Mouse (Mus musculus) layer of hippocampus, adult 18-20 months (tissue): ENCODE results near the gene Gm28374. TPM values are rescaled to one million over a fixed set of nuclear protein-coding genes. Genes with fewer than 3 reads are reported as not detected.
A peak's percentile ranks its signal among the peaks of the same experiment; 100 is the strongest.
"Not testable (repeated sequence)": the region's sequence is repeated elsewhere in the genome, so short reads cannot be mapped to it uniquely, and the experiment has no call there.

Experiments
- DNase-seq, 2 experiments: peaks; one replicate each; pipeline ENCODE4 v3.0.0; 2022; ENCODE audit warnings: low spot score in 2 of 2
- total RNA-seq, 2 experiments: library from RNA; stranded (reverse); gene quantifications; 2 replicates each; pipeline ENCODE4 v1.2.3; 2021

The Gm28374 gene
- total RNA-seq, 2 experiments from 2014 or later, result 0.91 to 1.3 TPM

DNA sequence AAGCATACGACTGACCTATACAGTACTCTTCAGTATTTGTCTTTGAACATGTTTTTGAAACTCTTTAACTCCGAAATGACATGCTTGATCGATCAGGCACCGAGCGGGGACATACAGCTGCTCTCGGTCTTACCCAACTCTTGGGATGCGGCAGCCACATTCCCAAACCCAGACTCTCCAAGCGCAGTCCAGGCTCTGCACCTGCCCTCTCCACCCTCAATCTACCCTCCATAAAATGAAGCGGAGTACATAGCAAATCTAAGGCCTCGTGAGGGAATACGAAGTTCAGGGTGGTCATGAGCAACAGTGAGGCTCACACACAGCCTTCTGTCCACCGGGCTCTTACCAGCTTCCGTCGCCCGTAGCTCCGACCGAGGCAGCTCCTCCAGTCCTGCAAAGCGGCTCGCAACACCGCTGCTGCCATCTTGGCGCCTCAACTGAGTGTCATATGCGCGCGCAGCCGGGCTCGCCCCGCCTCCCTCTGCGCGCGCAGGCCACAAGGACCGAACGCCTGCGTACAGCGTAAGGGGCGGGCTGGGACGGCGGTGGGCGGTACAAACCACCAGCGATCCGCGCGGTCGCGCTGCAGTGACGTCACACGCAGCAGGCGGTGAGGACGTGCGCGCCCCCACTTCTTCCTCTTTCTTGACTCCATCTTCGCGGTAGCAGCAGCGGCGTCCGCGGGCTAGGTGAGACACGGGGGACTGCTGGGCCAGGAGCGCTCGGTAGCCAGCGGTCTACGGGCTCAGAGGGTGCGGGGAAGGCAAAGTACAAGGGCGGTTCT, 24.6 kb downstream of the Gm28374 start, which contains the start of the genes Mrpl49 and Fau:
Mrpl49 (minus strand) TSS at position 473 of the 784 bp plus-strand sequence.
Fau (plus strand) TSS at position 532 of the 784 bp plus-strand sequence.
- DNase-seq, result peak; percentile 98 to 99

DNA sequence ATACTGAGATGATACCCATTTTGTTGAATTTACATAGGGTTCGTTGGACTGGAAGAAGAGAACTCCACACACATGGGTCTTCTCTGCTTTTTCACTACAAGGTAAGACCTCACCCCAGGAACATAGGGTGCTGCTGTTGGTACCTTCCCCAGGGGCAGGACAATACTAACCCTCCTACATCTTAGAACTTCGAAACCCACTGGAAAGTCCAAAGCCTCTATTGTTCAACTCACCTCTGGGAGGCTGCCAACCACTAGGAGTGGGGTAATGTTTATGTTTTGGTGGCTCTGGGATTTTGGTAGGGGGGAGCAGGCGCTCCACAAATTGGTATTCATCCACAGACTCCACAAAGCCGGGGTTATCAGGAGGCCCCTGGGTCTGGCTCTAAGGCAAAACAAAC, 25.4 kb downstream of the Gm28374 start:
- no peak for DNase-seq

DNA sequence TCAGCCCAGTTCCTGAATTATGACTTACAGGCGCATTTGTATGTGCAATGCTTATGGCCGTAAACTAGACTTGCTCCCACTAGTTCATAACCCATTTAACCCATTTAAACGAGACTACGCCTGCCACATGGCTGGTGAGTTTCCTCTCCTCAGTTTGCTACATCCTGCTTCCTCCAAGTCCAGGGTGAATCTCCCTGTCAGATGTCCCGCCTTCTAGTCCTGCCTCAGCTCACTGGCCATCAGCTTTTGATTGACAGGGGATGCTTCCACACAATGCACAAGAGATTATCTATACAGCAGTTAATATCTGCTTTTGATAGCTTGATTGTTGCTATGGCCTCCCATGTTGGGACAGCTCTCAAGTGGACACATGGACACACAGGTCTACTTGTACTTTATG, 27.8 kb downstream of the Gm28374 start:
- no peak for DNase-seq

DNA sequence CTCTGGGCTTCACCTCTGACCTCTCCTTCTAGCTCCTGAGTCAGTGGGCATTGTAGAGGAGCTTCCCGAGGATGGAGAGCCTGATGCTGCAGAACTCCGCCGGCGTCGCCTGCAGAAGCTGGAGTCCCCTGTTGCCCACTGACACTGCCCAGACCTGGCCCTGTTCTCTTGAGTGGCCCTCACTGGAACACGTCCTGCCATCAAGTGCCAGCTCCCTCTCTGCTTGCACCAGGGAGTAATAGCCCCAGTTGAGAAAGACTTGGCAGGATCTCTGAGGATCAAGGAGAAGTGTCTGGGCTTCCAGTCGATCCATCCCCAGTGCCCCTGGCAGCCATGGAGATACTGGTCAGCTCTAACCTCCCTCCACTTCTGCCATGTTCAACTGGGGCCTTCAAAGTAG, 29.5 kb downstream of the Gm28374 start:
- no peak for DNase-seq

DNA sequence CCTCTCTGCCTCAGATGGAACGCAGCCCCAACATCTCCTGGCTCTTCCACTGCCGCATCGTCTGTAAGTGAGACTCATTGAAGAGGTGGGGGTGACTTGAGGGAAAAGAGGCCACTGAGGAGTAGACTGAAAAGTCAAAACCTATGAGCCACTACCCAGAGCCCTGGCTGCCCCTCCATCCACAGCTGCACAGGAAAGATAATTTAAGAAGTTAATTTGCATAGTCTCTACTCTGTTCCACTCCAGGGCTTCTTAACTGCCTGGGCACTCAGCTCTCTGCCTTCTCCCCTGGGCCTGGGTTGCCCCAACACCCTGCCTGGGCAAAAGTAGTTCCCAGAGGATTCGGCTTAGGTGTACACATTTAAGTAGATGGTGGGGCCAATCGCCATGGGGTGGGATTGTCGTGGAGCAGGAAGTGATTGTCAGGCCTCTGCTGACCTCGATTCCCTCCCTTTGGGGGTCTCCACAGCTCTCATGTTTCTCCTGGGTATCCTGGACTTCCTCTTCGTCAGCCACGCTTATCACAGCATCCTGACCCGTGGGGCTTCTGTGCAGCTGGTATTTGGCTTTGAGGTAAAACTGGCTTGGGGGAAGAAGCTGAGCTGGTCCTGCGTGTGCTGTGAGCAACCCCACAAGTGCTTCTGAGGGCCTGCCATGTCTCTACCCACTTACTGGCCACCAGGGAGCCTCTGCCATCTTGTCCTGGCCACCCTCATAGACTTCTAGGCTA, 33.2 kb downstream of the Gm28374 start:
- DNase-seq, result no peak

DNA sequence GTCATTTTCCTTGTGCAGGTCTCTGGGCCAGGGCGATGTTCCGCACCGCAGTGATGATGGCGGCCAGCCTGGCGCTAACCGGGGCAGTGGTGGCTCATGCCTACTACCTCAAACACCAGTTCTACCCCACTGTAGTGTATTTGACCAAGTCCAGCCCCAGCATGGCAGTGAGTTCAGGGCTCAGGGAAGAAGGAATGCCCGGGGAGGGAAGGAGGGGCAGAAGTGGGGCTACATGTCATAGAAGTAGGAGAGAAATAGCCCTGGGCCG, 34.2 kb downstream of the Gm28374 start:
- DNase-seq, result no peak

DNA sequence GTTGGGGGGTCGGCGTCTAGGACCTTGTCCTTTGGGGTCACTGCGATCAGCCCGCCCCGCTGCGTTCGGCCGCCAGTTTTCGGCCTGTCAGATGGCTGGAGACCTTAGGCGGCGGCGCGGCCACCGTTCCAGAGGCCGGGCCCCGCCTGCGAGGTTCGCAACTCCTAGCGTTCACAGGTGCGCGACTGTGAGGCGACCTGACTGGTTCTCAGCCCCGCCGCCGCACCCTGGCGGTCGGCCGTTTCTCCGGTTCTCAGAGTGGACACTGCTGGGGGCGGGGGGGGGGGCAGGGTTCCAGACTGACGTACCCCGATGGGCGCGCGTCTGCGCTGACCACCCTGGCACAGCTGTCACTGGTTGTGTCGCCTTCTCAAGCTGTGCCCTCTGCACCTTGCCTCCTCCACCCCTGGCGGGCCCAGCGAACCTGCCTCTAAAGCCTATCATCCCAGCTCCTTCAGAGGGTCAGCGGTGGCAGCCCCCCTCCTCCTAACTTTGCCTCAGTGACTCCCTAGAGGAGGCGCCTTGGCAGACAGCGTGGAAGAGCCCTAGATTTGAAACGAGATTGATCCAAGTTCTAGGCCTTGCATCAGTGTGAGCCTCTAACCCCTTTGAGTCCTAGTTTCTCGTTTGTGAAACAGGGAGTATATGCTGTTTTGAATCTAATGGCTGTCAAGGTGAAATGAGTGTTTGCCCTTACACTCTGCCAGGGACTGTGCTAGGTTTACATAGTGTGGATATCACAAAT, 34.7 kb downstream of the Gm28374 start:
- DNase-seq, result no peak

DNA sequence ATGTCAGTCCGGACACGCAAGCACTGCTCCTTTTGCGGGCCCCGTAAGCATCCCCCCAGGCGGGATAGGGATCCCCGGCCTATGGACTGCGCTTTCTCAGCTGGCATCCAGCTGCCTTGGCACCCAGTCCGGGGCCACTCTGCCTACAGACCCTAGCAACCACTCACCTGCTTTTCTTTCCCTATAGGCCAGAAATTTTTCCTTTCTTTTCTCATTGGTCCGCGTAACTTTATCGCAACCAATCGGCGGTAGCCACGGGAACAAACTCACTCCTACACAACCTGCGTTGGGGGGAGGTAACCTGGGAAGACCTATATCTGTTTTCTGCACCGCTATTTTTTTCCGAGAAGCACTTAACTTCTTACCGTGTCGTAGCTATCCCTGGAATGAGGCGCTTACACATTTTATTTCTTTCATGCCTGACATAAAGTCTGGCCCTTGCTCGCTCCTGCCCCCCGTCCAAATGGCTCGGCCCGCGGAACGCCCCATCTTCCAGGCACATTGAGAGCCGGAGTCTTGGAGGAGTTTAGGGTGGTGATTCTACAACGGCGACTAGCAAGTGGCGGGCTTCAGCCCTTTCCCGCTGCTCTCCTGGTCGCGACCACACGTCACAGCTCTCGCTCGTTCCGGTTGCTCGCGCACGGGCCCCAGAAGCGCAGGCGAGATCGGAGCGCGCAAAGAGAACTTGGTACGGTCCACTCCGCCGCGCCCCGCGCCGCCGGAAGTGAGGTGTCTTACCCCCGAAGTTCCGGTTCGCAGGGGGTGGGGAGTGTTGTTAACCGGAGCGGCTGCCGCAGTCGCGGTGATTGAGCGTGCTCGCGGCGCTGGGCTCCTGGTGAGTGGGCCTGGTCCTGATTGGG, 35.5 kb downstream of the Gm28374 start, which contains the start of gene Syvn1:
Syvn1 (plus strand) TSS at position 283 of the 860 bp plus-strand sequence.
- DNase-seq, result peak; percentile 89 to 96

DNA sequence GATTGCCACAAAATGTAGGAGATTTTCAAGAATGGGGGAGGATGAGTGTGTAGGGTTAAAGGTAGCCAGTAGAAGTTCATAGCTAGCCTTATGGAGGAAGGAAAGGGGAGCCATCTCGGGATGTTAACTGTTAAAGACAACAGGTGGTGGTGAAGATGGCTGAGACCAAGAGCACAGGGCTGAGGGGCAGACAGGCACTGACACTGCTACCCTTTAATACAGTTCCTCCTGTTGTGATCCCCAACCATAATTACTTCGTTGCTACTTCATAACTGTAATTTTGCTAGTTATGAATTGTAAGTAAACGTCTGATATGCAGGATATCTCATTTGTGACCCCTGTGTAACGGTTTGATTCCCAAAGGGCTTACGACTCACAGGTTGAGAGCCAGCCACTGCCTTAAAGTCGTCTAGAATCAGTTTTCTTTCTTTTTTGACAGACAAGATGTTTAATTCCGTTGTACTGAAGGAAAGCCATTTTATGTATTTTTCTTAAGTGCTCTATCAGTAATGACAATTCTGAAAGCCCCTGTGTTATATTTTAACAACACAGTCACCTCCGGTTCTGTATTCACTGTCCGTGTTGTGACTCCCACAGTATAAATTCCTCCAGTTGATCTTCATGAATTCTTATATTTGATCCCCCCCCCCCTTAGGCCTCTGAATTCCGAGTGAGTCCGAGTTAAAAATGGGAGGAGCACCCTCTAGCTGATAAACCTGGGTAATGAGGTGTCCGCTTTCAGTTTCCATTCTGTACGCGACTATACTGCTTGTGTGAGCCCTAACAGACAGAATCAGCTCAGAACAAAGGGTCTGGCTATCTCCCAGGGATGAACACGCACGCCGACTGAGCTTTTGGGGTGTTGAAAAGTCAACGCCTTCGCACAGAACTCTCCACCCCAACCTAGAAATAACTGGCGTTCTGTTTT, 36.4 kb downstream of the Gm28374 start:
- DNase-seq, result no peak

DNA sequence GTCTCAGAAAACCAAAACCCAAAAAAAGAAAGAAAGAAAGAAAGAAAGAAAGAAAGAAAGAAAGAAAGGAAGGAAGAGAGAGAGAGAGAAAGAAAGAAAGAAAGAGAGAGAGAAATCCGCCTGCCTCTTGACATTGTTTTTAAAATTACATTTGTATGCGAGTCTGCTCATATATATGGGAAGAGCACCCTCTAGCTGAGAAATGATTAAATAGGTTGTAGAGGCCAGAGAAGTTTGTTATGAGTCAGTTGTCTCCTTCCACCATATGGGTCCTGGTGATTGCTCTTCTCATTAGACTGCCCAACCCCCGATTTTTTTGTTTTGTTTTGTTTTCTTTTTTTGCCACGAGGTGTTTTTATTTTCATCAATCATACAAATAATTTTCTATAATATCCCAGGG, 38.0 kb downstream of the Gm28374 start:
- not testable (repeated sequence) for DNase-seq

DNA sequence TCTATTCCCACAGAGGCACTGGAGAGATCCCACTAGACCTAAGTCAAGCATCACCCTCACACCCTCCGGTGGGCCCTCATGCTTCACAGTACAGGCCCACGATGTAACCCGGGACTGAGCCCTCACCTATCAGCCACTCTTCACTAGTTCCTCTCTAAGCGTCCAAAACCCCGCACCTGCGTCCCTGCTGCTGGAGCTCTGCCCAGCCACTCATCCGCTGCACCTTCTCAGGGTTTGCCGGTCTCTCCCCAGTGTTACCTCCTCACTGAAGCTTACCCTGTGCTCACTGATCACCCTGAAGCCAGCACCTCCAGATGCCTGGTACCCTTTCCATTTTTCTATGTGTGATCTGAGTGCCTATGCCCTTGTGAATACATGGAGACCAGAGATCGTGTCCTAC, 39.8 kb downstream of the Gm28374 start:
- DNase-seq, result no peak

DNA sequence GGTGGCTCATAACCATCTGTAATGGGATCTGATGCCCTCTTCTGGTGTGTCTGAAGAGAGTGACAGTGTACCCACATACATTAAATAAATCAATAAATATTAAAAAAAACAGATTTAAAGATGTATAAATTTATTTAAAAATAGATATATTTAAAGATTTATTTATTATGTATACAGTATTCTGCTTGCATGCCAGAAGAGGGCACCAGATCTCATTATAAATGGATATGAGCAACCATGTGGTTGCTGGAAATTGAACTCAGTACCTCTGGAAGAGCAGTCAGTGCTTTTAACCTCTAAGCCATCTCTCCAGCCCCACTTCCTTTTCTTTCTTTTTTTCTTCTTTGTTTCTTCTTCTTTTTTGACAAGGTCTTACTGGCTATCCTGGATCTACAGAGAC, 42.1 kb downstream of the Gm28374 start:
- DNase-seq, result no peak

DNA sequence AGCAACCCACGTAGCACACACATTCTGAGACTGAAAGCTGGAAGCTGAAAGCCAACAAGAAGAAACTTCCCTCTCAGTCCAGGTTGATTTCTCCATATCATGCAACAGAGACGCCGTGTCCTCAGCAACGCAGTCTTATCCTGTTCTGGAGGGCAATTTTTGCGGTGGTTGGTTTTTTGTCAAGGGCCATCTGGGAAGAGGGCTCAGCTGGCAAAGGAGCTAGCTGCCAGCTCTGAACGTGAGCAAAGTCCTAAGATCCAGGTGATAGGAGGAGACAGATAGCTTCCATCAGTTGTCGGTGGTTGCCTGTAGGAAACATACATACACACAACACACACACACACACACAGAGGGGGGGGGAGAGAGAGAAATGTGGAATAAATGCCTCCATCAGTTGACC, 43.7 kb downstream of the Gm28374 start:
- no peak for DNase-seq

DNA sequence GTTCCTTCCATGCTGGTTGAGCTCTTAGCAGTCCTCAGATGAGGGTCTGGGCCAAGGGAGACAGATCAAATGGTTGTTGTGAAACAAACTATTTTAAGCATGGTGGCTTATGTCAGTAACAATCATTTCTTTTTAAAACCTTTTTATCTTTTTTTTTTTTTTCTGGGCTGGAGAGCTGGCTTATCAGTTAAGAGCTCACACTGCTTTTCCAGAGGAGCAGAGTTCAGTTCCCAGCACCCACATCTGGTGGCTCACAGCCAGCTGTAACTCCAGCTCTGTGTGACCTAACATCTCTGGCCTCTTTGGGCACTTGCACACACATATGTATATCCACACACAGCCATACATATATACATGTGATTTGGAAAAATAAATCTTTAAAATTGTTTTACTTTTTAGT, 44.4 kb downstream of the Gm28374 start:
- DNase-seq, result no peak

DNA sequence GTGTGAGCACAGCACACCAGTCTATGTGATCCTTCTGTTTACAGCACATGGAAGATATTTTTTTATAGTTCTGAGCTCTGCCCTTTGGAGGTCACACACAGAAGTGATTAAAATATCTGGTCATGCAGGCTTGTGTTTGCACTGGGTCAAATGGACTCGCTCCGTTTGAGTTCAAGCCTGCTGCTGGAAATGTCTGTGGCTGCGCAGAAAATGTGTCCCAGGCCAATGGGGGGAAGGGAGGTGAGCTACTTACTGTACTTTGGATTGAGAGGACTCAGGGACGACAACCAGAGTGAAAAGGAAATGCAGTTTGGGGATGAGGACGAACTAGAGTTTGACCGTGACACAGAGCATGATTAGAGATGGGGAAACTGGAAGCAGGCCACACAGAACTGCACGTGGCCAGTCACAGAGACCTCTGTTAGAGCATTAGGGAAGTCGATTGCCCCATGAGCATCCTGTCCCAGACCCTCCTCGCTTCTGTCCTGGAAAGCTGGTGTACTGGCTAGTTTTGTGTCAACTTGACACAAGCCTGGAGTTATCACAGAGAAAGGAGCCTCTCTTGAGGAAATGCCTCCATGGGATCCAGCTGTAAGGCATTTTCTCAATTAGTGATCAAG, 46.0 kb downstream of the Gm28374 start:
- DNase-seq, result no peak

DNA sequence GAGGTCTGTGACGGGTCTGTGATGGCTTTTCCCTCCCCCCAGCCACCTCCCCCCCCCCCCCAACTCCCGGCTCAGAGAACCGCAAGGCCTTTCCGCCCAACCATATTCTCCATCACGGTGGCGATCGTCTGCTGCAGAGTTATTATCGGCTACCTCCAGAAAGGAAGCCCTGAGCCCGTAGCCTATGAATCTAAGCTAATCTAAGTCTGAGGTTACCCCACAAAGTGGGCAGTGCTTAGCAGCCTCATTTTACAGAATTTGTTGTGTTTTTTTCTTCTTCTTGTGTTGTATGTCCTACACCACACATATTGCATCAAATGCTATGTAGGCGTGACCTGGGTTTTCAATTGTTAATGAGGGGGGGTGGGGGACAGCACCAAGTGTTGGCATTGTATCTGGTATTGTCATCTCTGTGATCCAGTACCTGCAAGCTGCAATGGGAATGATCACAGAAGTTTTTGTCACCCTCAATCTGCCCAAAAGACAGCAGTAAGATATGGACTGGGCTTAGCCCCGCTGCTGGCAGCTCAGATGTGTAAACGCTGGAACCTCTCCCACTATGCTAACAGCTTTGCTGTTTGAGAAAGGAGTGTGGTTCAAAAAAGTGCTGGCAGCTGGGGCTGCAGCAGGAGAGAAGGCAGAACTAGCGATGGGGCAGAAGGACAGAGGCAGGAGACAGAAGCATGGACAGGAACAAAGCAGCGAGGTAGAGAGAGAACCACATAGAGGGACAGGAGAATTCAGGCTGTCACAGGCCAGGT, 51.4 kb downstream of the Gm28374 start:
- no peak for DNase-seq

DNA sequence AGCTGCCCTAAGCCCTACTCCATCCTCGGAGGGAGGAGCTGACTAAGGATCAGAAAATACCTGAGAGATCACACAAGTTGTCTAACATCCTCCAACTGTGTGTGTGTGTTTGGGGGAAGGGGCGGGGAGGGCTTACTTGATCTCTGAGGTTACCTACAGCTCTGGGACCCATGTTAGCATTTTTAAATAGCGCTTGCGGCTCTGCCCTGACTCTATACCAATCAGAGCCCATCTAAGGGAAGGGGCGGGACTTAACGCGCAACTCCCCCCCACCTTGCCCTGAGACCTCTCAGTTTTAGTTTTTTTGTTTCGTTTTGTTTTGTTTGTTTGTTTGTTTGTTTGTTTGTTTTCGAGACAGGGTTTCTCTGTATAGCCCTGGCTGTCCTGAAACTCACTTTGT, 52.6 kb downstream of the Gm28374 start:
- DNase-seq, result no peak

DNA sequence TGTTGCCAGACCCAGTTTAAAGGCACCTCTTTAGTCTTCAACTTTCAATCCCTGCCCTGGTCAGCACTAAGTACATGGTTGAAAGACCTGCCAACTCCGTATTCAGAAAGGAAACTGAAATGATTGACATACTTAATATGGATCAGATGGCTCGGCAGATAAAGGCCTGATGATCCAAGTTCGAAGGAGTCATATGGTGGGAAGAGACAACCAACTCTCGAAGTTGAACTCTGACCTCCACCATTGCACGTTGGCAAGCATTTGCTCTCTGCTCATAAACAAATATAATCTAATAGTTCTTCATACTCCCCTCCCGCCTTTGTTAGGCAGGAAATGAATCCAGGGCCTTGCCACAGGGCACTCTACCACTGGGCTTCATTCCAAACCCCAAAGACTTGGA, 53.1 kb downstream of the Gm28374 start:
- no peak for DNase-seq
